Mouse (Mus musculus): Measurements from ENCODE around the gene Tor4a. TPM values are rescaled to one million over a fixed set of nuclear protein-coding genes. Genes with fewer than 3 reads are reported as not detected.

Tor4a gene
- polyA plus RNA-seq, 1 experiment from 2014 or later: 13.8 TPM

DNA sequence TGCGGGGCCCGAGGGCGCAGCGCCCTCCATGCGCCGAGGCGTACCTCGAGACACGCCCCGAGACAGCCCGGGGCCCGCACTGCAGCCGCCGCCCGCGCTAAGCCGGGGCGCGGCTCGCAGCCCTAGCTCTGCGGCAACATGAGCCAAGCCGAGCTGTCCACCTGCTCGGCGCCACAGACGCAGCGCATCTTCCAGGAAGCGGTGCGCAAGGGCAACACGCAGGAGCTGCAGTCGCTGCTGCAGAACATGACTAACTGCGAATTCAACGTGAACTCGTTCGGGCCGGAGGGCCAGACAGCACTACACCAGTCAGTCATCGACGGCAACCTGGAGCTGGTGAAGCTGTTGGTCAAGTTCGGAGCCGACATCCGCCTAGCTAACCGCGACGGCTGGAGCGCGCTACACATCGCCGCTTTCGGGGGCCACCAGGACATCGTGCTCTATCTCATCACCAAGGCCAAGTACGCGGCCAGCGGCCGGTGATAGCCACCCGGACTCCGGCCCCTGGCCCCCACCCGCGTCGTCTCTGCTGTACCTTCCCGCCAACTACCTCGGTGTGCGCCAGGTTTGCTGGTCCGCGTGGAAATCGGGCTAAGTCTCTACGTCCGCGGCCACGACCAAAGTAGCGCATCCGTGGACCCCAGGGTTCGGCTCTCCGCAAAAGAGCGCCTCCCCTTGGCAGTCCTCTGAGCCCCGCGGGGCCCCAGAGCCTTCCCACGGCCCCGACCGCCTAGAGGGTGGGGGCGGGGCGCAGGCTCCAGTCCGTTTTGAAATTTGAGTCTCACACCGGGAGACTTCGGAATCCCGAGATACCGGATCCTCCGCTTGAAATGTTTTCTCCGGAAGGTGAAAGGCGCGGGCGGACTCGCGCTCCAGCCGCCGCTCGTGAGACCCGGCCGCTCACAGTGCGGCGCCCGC is 15.5 kb downstream of the Tor4a start:
- DNase-seq (ENCODE audit: low spot score): peak; percentile 38
- Histone ChIP-seq H3K4me1 (ENCODE audit: insufficient read depth, low read depth, low read length) (peaks cover 21% of the 10 kb centered on the region; the same call in 1 of the 2 replicates), H3K9ac (replicated peaks; ENCODE audit: low read depth) (peak overlapping the region; percentile 58), H3K27ac (ENCODE audit: low read length) (peak overlapping the region; percentile 89), H3K4me3 (ENCODE audit: low read depth, low read length) (peak overlapping the region; percentile 63), H3K36me3 (ENCODE audit: insufficient read depth, low read length) (no peaks in the 10 kb centered on the region), H3K27me3 (replicated peaks; ENCODE audit: insufficient read depth, low read length) (0 out of 2 replicates have a peak, but pooled peaks cover 11% of the 10 kb centered on the region), H3K9me3 (ENCODE audit: low read length) (no peaks in the 10 kb centered on the region), H3K4me2 (replicated peaks; ENCODE audit: low read depth, low read length) (peak overlapping the region; percentile 91)
- peak; percentile 47 for ATAC-seq
- WGBS: 1% methylated on average over 99 of the region's 100 CpGs
- peak; percentile 33 for TF ChIP-seq CTCF (IDR thresholded peaks at IDR 0.05)
- no peak for TF ChIP-seq EP300 (IDR thresholded peaks at IDR 0.05)

DNA sequence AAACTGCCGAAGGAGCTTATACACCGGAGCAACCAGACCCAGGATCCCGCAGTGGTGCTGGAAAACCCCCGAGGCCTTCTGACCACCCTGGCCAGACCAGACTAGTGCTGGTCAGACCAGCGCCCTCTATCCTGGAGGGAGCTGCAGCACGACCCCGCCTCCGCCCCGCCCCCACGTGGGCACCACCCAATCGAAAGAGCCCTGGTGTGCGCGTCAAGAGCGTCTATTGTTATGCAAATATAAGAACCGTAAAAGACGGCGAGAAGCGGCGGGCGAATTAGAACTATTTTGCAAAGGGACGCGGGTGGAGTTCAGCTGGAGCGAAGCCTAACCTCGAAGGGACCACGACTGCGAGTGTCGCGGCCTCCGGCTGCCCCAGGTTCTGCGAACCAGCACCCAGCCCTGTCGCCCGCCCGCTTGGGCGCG is 16.2 kb downstream of the Tor4a start, which contains the start of gene Nrarp:
Gene Nrarp (plus strand): TSS at position 281 of the 426 bp plus-strand sequence.
- Histone ChIP-seq H3K4me3 (ENCODE audit: low read depth, low read length) (peak within 1 kb of the TSS; percentile 63), H3K36me3 (ENCODE audit: insufficient read depth, low read length) (no peaks in the 10 kb centered on the region), H3K27ac (ENCODE audit: low read length) (peak within 1 kb of the TSS; percentile 89), H3K9ac (replicated peaks; ENCODE audit: low read depth) (peak within 1 kb of the TSS; percentile 58), H3K4me2 (replicated peaks; ENCODE audit: low read depth, low read length) (peak within 1 kb of the TSS; percentile 91), H3K27me3 (replicated peaks; ENCODE audit: insufficient read depth, low read length) (0 out of 2 replicates have a peak, but pooled peaks cover 11% of the 10 kb centered on the region), H3K4me1 (ENCODE audit: insufficient read depth, low read depth, low read length) (peaks cover 26% of the 10 kb centered on the region; the same call in 1 of the 2 replicates), H3K9me3 (ENCODE audit: low read length) (no peaks in the 10 kb centered on the region)
- DNase-seq (ENCODE audit: low spot score): peak; percentile 95
- WGBS: under 1% methylated on average over 35 of the region's 35 CpGs
- peak; percentile 90 for ATAC-seq
- TF ChIP-seq CTCF (IDR thresholded peaks at IDR 0.05) (peak; percentile 73), EP300 (IDR thresholded peaks at IDR 0.05) (no peak)

GRCm38 (mm10) chr2:25179566-25180217 is 17.0 kb downstream of the Tor4a start:
- no peaks in the 10 kb centered on the region for H3K9me3 ChIP-seq (ENCODE audit: low read length)
- H3K4me1 ChIP-seq (ENCODE audit: insufficient read depth, low read depth, low read length): peaks cover 26% of the 10 kb centered on the region; the same call in 1 of the 2 replicates
- DNase-seq (ENCODE audit: low spot score) (no peak), ATAC-seq (no peak)
- H3K36me3 ChIP-seq (ENCODE audit: insufficient read depth, low read length): no peaks in the 10 kb centered on the region
- H3K4me2 ChIP-seq (replicated peaks; ENCODE audit: low read depth, low read length): peak overlapping the region; percentile 91
- H3K4me3 ChIP-seq (ENCODE audit: low read depth, low read length): no peak overlapping the region
- no peak overlapping the region for H3K9ac ChIP-seq (replicated peaks; ENCODE audit: low read depth)
- WGBS: 64% methylated on average over 15 of the region's 15 CpGs
- TF ChIP-seq CTCF (IDR thresholded peaks at IDR 0.05): no peak
- no peak for TF ChIP-seq EP300 (IDR thresholded peaks at IDR 0.05)
- H3K27ac ChIP-seq (ENCODE audit: low read length): no peak overlapping the region
- H3K27me3 ChIP-seq (replicated peaks; ENCODE audit: insufficient read depth, low read length): 0 out of 2 replicates have a peak, but pooled peaks cover 11% of the 10 kb centered on the region

GRCm38 (mm10) chr2:25178285-25178972 is 18.3 kb downstream of the Tor4a start:
- peaks cover 26% of the 10 kb centered on the region; the same call in 1 of the 2 replicates for H3K4me1 ChIP-seq (ENCODE audit: insufficient read depth, low read depth, low read length)
- no peak overlapping the region for H3K9ac ChIP-seq (replicated peaks; ENCODE audit: low read depth)
- no peak overlapping the region for H3K27ac ChIP-seq (ENCODE audit: low read length)
- no peak for TF ChIP-seq CTCF (IDR thresholded peaks at IDR 0.05)
- peak; percentile 30; the same call in 1 of the 2 replicates for TF ChIP-seq EP300 (IDR thresholded peaks at IDR 0.05)
- H3K4me3 ChIP-seq (ENCODE audit: low read depth, low read length): no peak overlapping the region
- DNase-seq (ENCODE audit: low spot score) (no peak), ATAC-seq (no peak)
- WGBS: 35% methylated on average over 10 of the region's 10 CpGs
- H3K4me2 ChIP-seq (replicated peaks; ENCODE audit: low read depth, low read length): no peak overlapping the region
- H3K9me3 ChIP-seq (ENCODE audit: low read length): no peaks in the 10 kb centered on the region
- 0 out of 2 replicates have a peak, but pooled peaks cover 11% of the 10 kb centered on the region for H3K27me3 ChIP-seq (replicated peaks; ENCODE audit: insufficient read depth, low read length)
- H3K36me3 ChIP-seq (ENCODE audit: insufficient read depth, low read length): no peaks in the 10 kb centered on the region

GRCm38 (mm10) chr2:25177685-25178084 is 19.0 kb downstream of the Tor4a start:
- DNase-seq (ENCODE audit: low spot score) (peak; percentile 70), ATAC-seq (peak; percentile 48)
- Histone ChIP-seq H3K27ac (ENCODE audit: low read length) (peak overlapping the region; percentile 72), H3K36me3 (ENCODE audit: insufficient read depth, low read length) (no peaks in the 10 kb centered on the region), H3K4me1 (ENCODE audit: insufficient read depth, low read depth, low read length) (peaks cover 26% of the 10 kb centered on the region; the same call in 1 of the 2 replicates), H3K4me2 (replicated peaks; ENCODE audit: low read depth, low read length) (no peak overlapping the region; the same call in none of the 2 replicates), H3K27me3 (replicated peaks; ENCODE audit: insufficient read depth, low read length) (0 out of 2 replicates have a peak, but pooled peaks cover 11% of the 10 kb centered on the region), H3K9me3 (ENCODE audit: low read length) (no peaks in the 10 kb centered on the region), H3K4me3 (ENCODE audit: low read depth, low read length) (no peak overlapping the region), H3K9ac (replicated peaks; ENCODE audit: low read depth) (no peak overlapping the region)
- no peak for TF ChIP-seq CTCF (IDR thresholded peaks at IDR 0.05)
- no peak for TF ChIP-seq EP300 (IDR thresholded peaks at IDR 0.05)
- 17% methylated on average over 6 of the region's 6 CpGs for WGBS
